ENCODE assay signal across 27 mouse cellular contexts in the genomic region with DNA sequence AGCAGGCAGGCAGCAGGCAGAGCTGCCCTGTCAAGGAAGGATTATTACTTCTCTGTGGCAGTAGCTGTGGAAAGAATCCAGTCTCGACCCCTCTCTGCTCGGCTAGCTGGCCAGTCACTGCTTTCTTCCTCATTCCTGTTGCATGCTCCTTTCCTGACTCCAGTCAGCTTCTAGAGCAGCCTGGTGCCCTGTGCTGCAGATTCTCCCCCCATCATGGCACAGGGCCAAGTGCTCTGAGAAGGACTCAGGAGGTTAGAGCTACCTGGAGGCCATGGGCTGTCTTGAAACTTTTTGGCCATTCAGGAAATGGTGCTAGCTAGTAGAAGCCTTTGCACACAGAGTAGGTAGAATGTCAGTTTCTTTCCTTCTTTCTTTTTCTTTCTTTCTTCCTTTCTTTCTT. TPM values are rescaled to one million over a fixed set of nuclear protein-coding genes. Genes with fewer than 3 reads are reported as not detected.
A peak's percentile ranks its signal among the peaks of the same experiment; 100 is the strongest.
DNase-seq lines count a peak whose midpoint lies in the region; ATAC-seq and TF ChIP-seq lines count a peak whose summit lies in the region.
"Had no signal": no experiment of that assay in that cellular context is flagged by ENCODE, and none has a peak within 500 bp of the region (broad histone marks: within the 10 kb centered on the region; RNA-seq: fewer than 3 reads in every experiment).

No protein-coding gene starts in this region.

- 42% methylated on average over 2 of the region's 2 CpGs for WGBS in heart, embryonic 11.5 days (ENCODE audit: insufficient replicate concordance)
- 75% methylated on average over 2 of the region's 2 CpGs for WGBS in lung, embryonic 14.5 days
- 79% methylated on average over 2 of the region's 2 CpGs for WGBS in midbrain, embryonic 14.5 days

- H3K27me3 ChIP-seq in heart, embryonic 11.5 days (ENCODE audit: control insufficient read depth, insufficient read depth, low read length) = no peaks in the 10 kb centered on the region
- no peaks in the 10 kb centered on the region for H3K27me3 ChIP-seq in lung, embryonic 14.5 days (ENCODE audit: insufficient read depth, low read length)
- no peaks in the 10 kb centered on the region for H3K27me3 ChIP-seq in midbrain, embryonic 14.5 days (ENCODE audit: control insufficient read depth, insufficient read depth, low read length)
- H3K27me3 ChIP-seq: CH12.LX; embryonic facial prominence, embryonic 12.5 days; limb, embryonic 12.5 days; liver, embryonic 12.5 days; midbrain, embryonic 12.5 days; neural tube, embryonic 12.5 days; Patski had no signal

- H3K9ac ChIP-seq in heart, embryonic 11.5 days (ENCODE audit: low read depth, low read length) = no peak overlapping the region
- no peak overlapping the region for H3K9ac ChIP-seq in lung, embryonic 14.5 days
- H3K9ac ChIP-seq in midbrain, embryonic 14.5 days (replicated peaks; ENCODE audit: low read length) = no peak overlapping the region
- H3K9ac ChIP-seq: embryonic facial prominence, embryonic 12.5 days; hindbrain, embryonic 14.5 days; limb, embryonic 12.5 days; liver, embryonic 12.5 days; midbrain, embryonic 12.5 days; neural tube, embryonic 12.5 days had no signal

- H3K4me2 ChIP-seq in heart, embryonic 11.5 days = no peak overlapping the region
- no peak overlapping the region for H3K4me2 ChIP-seq in lung, embryonic 14.5 days
- no peak overlapping the region for H3K4me2 ChIP-seq in midbrain, embryonic 14.5 days (ENCODE audit: low read length)
- H3K4me2 ChIP-seq: embryonic facial prominence, embryonic 12.5 days; hindbrain, embryonic 14.5 days; limb, embryonic 12.5 days; liver, embryonic 12.5 days; midbrain, embryonic 12.5 days; neural tube, embryonic 12.5 days had no signal

- no peak for TF ChIP-seq CTCF in lung, embryonic 14.5 days (IDR thresholded peaks at IDR 0.05; ENCODE audit: low read depth)

- no peaks in the 10 kb centered on the region for H3K9me3 ChIP-seq in heart, embryonic 11.5 days (replicated peaks; ENCODE audit: control insufficient read depth, low read length)
- no peaks in the 10 kb centered on the region for H3K9me3 ChIP-seq in lung, embryonic 14.5 days (ENCODE audit: low read depth, low read length)
- H3K9me3 ChIP-seq in midbrain, embryonic 14.5 days (ENCODE audit: control insufficient read depth, low read length) = no peaks in the 10 kb centered on the region
- H3K9me3 ChIP-seq: embryonic facial prominence, embryonic 12.5 days; G1E; heart, embryonic 10.5 days; limb, embryonic 12.5 days; liver, embryonic 12.5 days; midbrain, embryonic 12.5 days; neural tube, embryonic 12.5 days had no signal

- DNase-seq in heart, adult 9 months (ENCODE audit: low spot score in 2 of 2) = no peak
- DNase-seq in lung, embryonic 14.5 days = peak; percentile 24
- no peak for DNase-seq in lung, postnatal 36 days
- DNase-seq in kidney, adult 9 months = peak; percentile 47
- peak; percentile 44 to 74 for DNase-seq in kidney, postnatal 36 days
- no peak for DNase-seq in midbrain, embryonic 14.5 days
- DNase-seq: adrenal gland, adult 2 months; cerebellum, adult 11-12 months; gastrocnemius, adult 2 months; heart, postnatal 4 days; lung, adult 2 months; retina, postnatal 1 day; right cerebral cortex, postnatal 25 days; spleen, adult 18-20 months had no signal

- no peaks in the 10 kb centered on the region for H3K4me1 ChIP-seq in heart, embryonic 11.5 days (ENCODE audit: control insufficient read depth, insufficient read depth, low read length)
- H3K4me1 ChIP-seq in lung, embryonic 14.5 days (ENCODE audit: insufficient read depth) = no peaks in the 10 kb centered on the region
- no peaks in the 10 kb centered on the region for H3K4me1 ChIP-seq in midbrain, embryonic 14.5 days (ENCODE audit: control insufficient read depth, insufficient read depth, low read length)
- H3K4me1 ChIP-seq: embryonic facial prominence, embryonic 12.5 days; heart, embryonic 10.5 days; limb, embryonic 12.5 days; liver, embryonic 12.5 days; midbrain, embryonic 12.5 days; neural tube, embryonic 12.5 days had no signal

- H3K27ac ChIP-seq in heart, embryonic 11.5 days (ENCODE audit: low read depth, low read length) = 0 out of 2 replicates have a peak overlapping the region, but pooled peaks have one; percentile 10
- H3K27ac ChIP-seq in lung, embryonic 14.5 days (ENCODE audit: low read depth) = no peak overlapping the region
- H3K27ac ChIP-seq in midbrain, embryonic 14.5 days (replicated peaks; ENCODE audit: low read depth, low read length) = no peak overlapping the region
- H3K27ac ChIP-seq: embryonic facial prominence, embryonic 12.5 days; gastrocnemius, adult 2 months; heart, embryonic 10.5 days; hindbrain, embryonic 14.5 days; limb, embryonic 12.5 days; liver, embryonic 12.5 days; midbrain, embryonic 12.5 days; neural tube, embryonic 12.5 days had no signal

- no peak overlapping the region for H3K4me3 ChIP-seq in heart, embryonic 11.5 days (ENCODE audit: low read depth, low read length)
- H3K4me3 ChIP-seq in lung, embryonic 14.5 days (ENCODE audit: low read depth, low read length) = no peak overlapping the region
- H3K4me3 ChIP-seq in midbrain, embryonic 14.5 days (replicated peaks; ENCODE audit: low read depth, low read length) = no peak overlapping the region
- H3K4me3 ChIP-seq: embryonic facial prominence, embryonic 12.5 days; gastrocnemius, adult 2 months; heart, embryonic 10.5 days; limb, embryonic 12.5 days; liver, embryonic 12.5 days; midbrain, embryonic 12.5 days; neural tube, embryonic 12.5 days had no signal

- no peak for ATAC-seq in heart, embryonic 11.5 days (replicated peaks; ENCODE audit: insufficient number of reproducible peaks, low FRiP score, low TSS enrichment)
- ATAC-seq in lung, embryonic 14.5 days (ENCODE audit: insufficient read depth) = no peak
- ATAC-seq in midbrain, embryonic 14.5 days (ENCODE audit: low FRiP score, low TSS enrichment) = no peak
- ATAC-seq: inflammation-experienced regulatory T-cells, adult 6 months; liver, embryonic 12.5 days; Patski had no signal

- peaks cover 51% of the 10 kb centered on the region for H3K36me3 ChIP-seq in heart, embryonic 11.5 days (ENCODE audit: control insufficient read depth, insufficient read depth, low read length)
- H3K36me3 ChIP-seq in lung, embryonic 14.5 days (ENCODE audit: insufficient read depth) = peaks cover 92% of the 10 kb centered on the region
- H3K36me3 ChIP-seq in midbrain, embryonic 14.5 days (ENCODE audit: control insufficient read depth, insufficient read depth, low read length) = peaks cover 74% of the 10 kb centered on the region

RNA-seq across cellular contexts. Expression of gene Alpk3, which starts 17.7 kb away (rescaled TPM):
- 22.8 and 24.2 TPM in 2 replicates for polyA plus RNA-seq in heart, embryonic 11.5 days (2014; fragmentation: Nextera tagmentation; extraction: Ambion mirVana)
- 0.63 and 0.85 TPM in 2 replicates for polyA plus RNA-seq in lung, embryonic 14.5 days (2014; fragmentation: Nextera tagmentation; extraction: Ambion mirVana)
- 0.07 and 0.12 TPM in 2 replicates for polyA plus RNA-seq in midbrain, embryonic 14.5 days (2014; fragmentation: Nextera tagmentation; extraction: Ambion mirVana)
- polyA plus RNA-seq: forebrain, embryonic 11.5 days; Patski had no signal

RNA-seq across cellular contexts. Expression of gene Zfp592, which starts 46.2 kb away (rescaled TPM):
- 12.4 and 13.4 TPM in 2 replicates for polyA plus RNA-seq in heart, embryonic 11.5 days (2014; fragmentation: Nextera tagmentation; extraction: Ambion mirVana)
- 18.1 and 19.7 TPM in 2 replicates for polyA plus RNA-seq in lung, embryonic 14.5 days (2014; fragmentation: Nextera tagmentation; extraction: Ambion mirVana)
- polyA plus RNA-seq in midbrain, embryonic 14.5 days (2014; fragmentation: Nextera tagmentation; extraction: Ambion mirVana) = 8.5 and 10.2 TPM in 2 replicates

Comparison
In these comparisons a context has a peak if more than half of its experiments do, and no peak if none do; other contexts are left out.
1. DNase-seq: peak in lung, embryonic 14.5 days (single experiment), kidney, adult 9 months (single experiment) and kidney, postnatal 36 days (2 of 2); none in heart, adult 9 months (0 of 2), lung, postnatal 36 days (single experiment) and midbrain, embryonic 14.5 days (single experiment).
2. RNA of gene Alpk3, which starts 17.7 kb away (polyA plus RNA-seq): 22.8 to 24.2 TPM in heart, embryonic 11.5 days; 0.63 to 0.85 TPM in lung, embryonic 14.5 days and 0.07 to 0.12 TPM in midbrain, embryonic 14.5 days; every median in the first group is over 10 times any median in the second.